Mouse (Mus musculus): ENCODE data around the gene Gabrb2.

Gabrb2 gene

GRCm38 (mm10) chr11:42418996-42419782 is at the start of gene Gabrb2:
TSS of gene Gabrb2 (plus strand) at chr11:42419757.
- DNase-seq (ENCODE audit: low read depth, low spot score) = no peak

GRCm38 (mm10) chr11:42378983-42379382 is 40.6 kb upstream of the Gabrb2 start:
- DNase-seq (ENCODE audit: low read depth, low spot score) = no peak

GRCm38 (mm10) chr11:42386486-42386885 is 33.1 kb upstream of the Gabrb2 start:
- DNase-seq (ENCODE audit: low read depth, low spot score) = no peak

GRCm38 (mm10) chr11:42390682-42391290 is 28.8 kb upstream of the Gabrb2 start:
- DNase-seq (ENCODE audit: low read depth, low spot score) = no peak

GRCm38 (mm10) chr11:42393451-42393850 is 26.1 kb upstream of the Gabrb2 start:
- DNase-seq (ENCODE audit: low read depth, low spot score) = no peak

GRCm38 (mm10) chr11:42419791-42420633 is 455 bp downstream of the Gabrb2 start:
- DNase-seq (ENCODE audit: low read depth, low spot score) = no peak

- DNase-seq (ENCODE audit: low read depth, low spot score) = no peak
Measured at GRCm38 (mm10) chr11:42420634-42421470, 1.3 kb downstream of the Gabrb2 start.

- DNase-seq (ENCODE audit: low read depth, low spot score) = no peak
Measured at GRCm38 (mm10) chr11:42423231-42423630, 3.7 kb downstream of the Gabrb2 start.

GRCm38 (mm10) chr11:42431495-42431894 is 11.9 kb downstream of the Gabrb2 start:
- no peak for DNase-seq (ENCODE audit: low read depth, low spot score)

- no peak for DNase-seq (ENCODE audit: low read depth, low spot score)
Measured at GRCm38 (mm10) chr11:42438978-42439377, 19.4 kb downstream of the Gabrb2 start.

GRCm38 (mm10) chr11:42443641-42444040 is 24.1 kb downstream of the Gabrb2 start:
- DNase-seq (ENCODE audit: low read depth, low spot score) = no peak

- no peak for DNase-seq (ENCODE audit: low read depth, low spot score)
Measured at GRCm38 (mm10) chr11:42448929-42449328, 29.4 kb downstream of the Gabrb2 start.

- no peak for DNase-seq (ENCODE audit: low read depth, low spot score)
Measured at GRCm38 (mm10) chr11:42464136-42464535, 44.6 kb downstream of the Gabrb2 start.

- no peak for DNase-seq (ENCODE audit: low read depth, low spot score)
Measured at GRCm38 (mm10) chr11:42468381-42468780, 48.8 kb downstream of the Gabrb2 start.

- DNase-seq (ENCODE audit: low read depth, low spot score) = no peak
Measured at GRCm38 (mm10) chr11:42474523-42474922, 55.0 kb downstream of the Gabrb2 start.

- DNase-seq (ENCODE audit: low read depth, low spot score) = no peak
Measured at GRCm38 (mm10) chr11:42487625-42488024, 68.1 kb downstream of the Gabrb2 start.

GRCm38 (mm10) chr11:42501166-42501565 is 81.6 kb downstream of the Gabrb2 start:
- DNase-seq (ENCODE audit: low read depth, low spot score) = no peak

GRCm38 (mm10) chr11:42505436-42505835 is 85.9 kb downstream of the Gabrb2 start:
- no peak for DNase-seq (ENCODE audit: low read depth, low spot score)

- DNase-seq (ENCODE audit: low read depth, low spot score) = no peak
Measured at GRCm38 (mm10) chr11:42505911-42506310, 86.4 kb downstream of the Gabrb2 start.

GRCm38 (mm10) chr11:42521960-42522359 is 102.4 kb downstream of the Gabrb2 start:
- no peak for DNase-seq (ENCODE audit: low read depth, low spot score)

- no peak for DNase-seq (ENCODE audit: low read depth, low spot score)
Measured at GRCm38 (mm10) chr11:42528226-42528881, 108.8 kb downstream of the Gabrb2 start.

All from c-Kit-negative CD71-positive TER-119-positive erythroid progenitor cells, embryonic 14.5 days (primary cell).